Mouse (Mus musculus): ENCODE data around the gene Oma1. TPM values are rescaled to one million over a fixed set of nuclear protein-coding genes. Genes with fewer than 3 reads are reported as not detected.

Gene Oma1
- polyA plus RNA-seq, 1 experiment from 2014 or later = 24.2 TPM

- Histone ChIP-seq H3K4me3 (replicated peaks; ENCODE audit: low read depth, low read length) (no peak overlapping the region), H3K9ac (ENCODE audit: low read depth, low read length) (no peak overlapping the region), H3K36me3 (ENCODE audit: insufficient read depth, low read length) (no peaks in the 10 kb centered on the region), H3K4me2 (ENCODE audit: low read length) (no peak overlapping the region), H3K27ac (no peak overlapping the region), H3K4me1 (replicated peaks; ENCODE audit: insufficient read depth, low read length) (0 out of 2 replicates have a peak, but pooled peaks cover 3% of the 10 kb centered on the region), H3K9me3 (replicated peaks; ENCODE audit: low read length) (no peaks in the 10 kb centered on the region), H3K27me3 (ENCODE audit: insufficient read depth, low read length) (no peaks in the 10 kb centered on the region)
- TF ChIP-seq CTCF (IDR thresholded peaks at IDR 0.05; ENCODE audit: low read depth) = no peak
- WGBS = 30% methylated on average over 17 of the region's 17 CpGs
- ATAC-seq (replicated peaks; ENCODE audit: low FRiP score, low read depth) = no peak
- no peak for DNase-seq (ENCODE audit: low spot score)
These were observed 11.3 kb downstream of the Oma1 start for GRCm38 (mm10) chr4:103324688-103325451.

GRCm38 (mm10) chr4:103326994-103327393, 13.4 kb downstream of the Oma1 start:
- Histone ChIP-seq H3K36me3 (ENCODE audit: insufficient read depth, low read length) (peaks cover 10% of the 10 kb centered on the region), H3K9ac (ENCODE audit: low read depth, low read length) (no peak overlapping the region), H3K27ac (no peak overlapping the region), H3K9me3 (replicated peaks; ENCODE audit: low read length) (no peaks in the 10 kb centered on the region), H3K4me3 (replicated peaks; ENCODE audit: low read depth, low read length) (no peak overlapping the region), H3K4me2 (ENCODE audit: low read length) (no peak overlapping the region), H3K4me1 (replicated peaks; ENCODE audit: insufficient read depth, low read length) (no peaks in the 10 kb centered on the region), H3K27me3 (ENCODE audit: insufficient read depth, low read length) (no peaks in the 10 kb centered on the region)
- ATAC-seq (replicated peaks; ENCODE audit: low FRiP score, low read depth) (no peak), DNase-seq (ENCODE audit: low spot score) (no peak)
- TF ChIP-seq CTCF (IDR thresholded peaks at IDR 0.05; ENCODE audit: low read depth) = peak; percentile 47
- WGBS = 80% methylated on average over 3 of the region's 3 CpGs

GRCm38 (mm10) chr4:103329348-103329747, 15.7 kb downstream of the Oma1 start:
- no peak for TF ChIP-seq CTCF (IDR thresholded peaks at IDR 0.05; ENCODE audit: low read depth)
- no peak overlapping the region for H3K4me3 ChIP-seq (replicated peaks; ENCODE audit: low read depth, low read length)
- DNase-seq (ENCODE audit: low spot score) = peak; percentile 65
- H3K4me2 ChIP-seq (ENCODE audit: low read length) = no peak overlapping the region
- H3K27ac ChIP-seq = no peak overlapping the region
- no peak for ATAC-seq (replicated peaks; ENCODE audit: low FRiP score, low read depth)
- H3K27me3 ChIP-seq (ENCODE audit: insufficient read depth, low read length) = no peaks in the 10 kb centered on the region
- H3K36me3 ChIP-seq (ENCODE audit: insufficient read depth, low read length) = peaks cover 18% of the 10 kb centered on the region
- WGBS = 40% methylated on average over 6 of the region's 6 CpGs
- no peaks in the 10 kb centered on the region for H3K9me3 ChIP-seq (replicated peaks; ENCODE audit: low read length)
- no peaks in the 10 kb centered on the region for H3K4me1 ChIP-seq (replicated peaks; ENCODE audit: insufficient read depth, low read length)
- no peak overlapping the region for H3K9ac ChIP-seq (ENCODE audit: low read depth, low read length)

GRCm38 (mm10) chr4:103335134-103335533, 21.5 kb downstream of the Oma1 start:
- no peak overlapping the region for H3K9ac ChIP-seq (ENCODE audit: low read depth, low read length)
- TF ChIP-seq CTCF (IDR thresholded peaks at IDR 0.05; ENCODE audit: low read depth) = no peak
- DNase-seq (ENCODE audit: low spot score) = no peak
- H3K4me1 ChIP-seq (replicated peaks; ENCODE audit: insufficient read depth, low read length) = no peaks in the 10 kb centered on the region
- H3K36me3 ChIP-seq (ENCODE audit: insufficient read depth, low read length) = peaks cover 18% of the 10 kb centered on the region
- no peak for ATAC-seq (replicated peaks; ENCODE audit: low FRiP score, low read depth)
- H3K27me3 ChIP-seq (ENCODE audit: insufficient read depth, low read length) = no peaks in the 10 kb centered on the region
- 49% methylated on average over 5 of the region's 5 CpGs for WGBS
- no peaks in the 10 kb centered on the region for H3K9me3 ChIP-seq (replicated peaks; ENCODE audit: low read length)
- no peak overlapping the region for H3K4me2 ChIP-seq (ENCODE audit: low read length)
- no peak overlapping the region for H3K4me3 ChIP-seq (replicated peaks; ENCODE audit: low read depth, low read length)
- no peak overlapping the region for H3K27ac ChIP-seq

GRCm38 (mm10) chr4:103340726-103341125, 27.1 kb downstream of the Oma1 start:
- H3K4me1 ChIP-seq (replicated peaks; ENCODE audit: insufficient read depth, low read length) = no peaks in the 10 kb centered on the region

GRCm38 (mm10) chr4:103341620-103342019, 28.0 kb downstream of the Oma1 start:
- ATAC-seq (replicated peaks; ENCODE audit: low FRiP score, low read depth) = no peak
- H3K27me3 ChIP-seq (ENCODE audit: insufficient read depth, low read length) = no peaks in the 10 kb centered on the region
- no peak for TF ChIP-seq CTCF (IDR thresholded peaks at IDR 0.05; ENCODE audit: low read depth)
- DNase-seq (ENCODE audit: low spot score) = no peak
- no peak overlapping the region for H3K27ac ChIP-seq
- no peaks in the 10 kb centered on the region for H3K4me1 ChIP-seq (replicated peaks; ENCODE audit: insufficient read depth, low read length)
- H3K4me2 ChIP-seq (ENCODE audit: low read length) = no peak overlapping the region
- H3K9me3 ChIP-seq (replicated peaks; ENCODE audit: low read length) = no peaks in the 10 kb centered on the region
- 76% methylated on average over 4 of the region's 4 CpGs for WGBS
- H3K9ac ChIP-seq (ENCODE audit: low read depth, low read length) = no peak overlapping the region
- no peak overlapping the region for H3K4me3 ChIP-seq (replicated peaks; ENCODE audit: low read depth, low read length)
- no peaks in the 10 kb centered on the region for H3K36me3 ChIP-seq (ENCODE audit: insufficient read depth, low read length)

More at GRCm38 (mm10) chr4:103340726-103341125, 27.1 kb downstream of the Oma1 start:
- Histone ChIP-seq H3K36me3 (ENCODE audit: insufficient read depth, low read length) (no peaks in the 10 kb centered on the region), H3K4me2 (ENCODE audit: low read length) (no peak overlapping the region), H3K9ac (ENCODE audit: low read depth, low read length) (no peak overlapping the region), H3K27me3 (ENCODE audit: insufficient read depth, low read length) (no peaks in the 10 kb centered on the region), H3K9me3 (replicated peaks; ENCODE audit: low read length) (no peaks in the 10 kb centered on the region), H3K27ac (no peak overlapping the region), H3K4me3 (replicated peaks; ENCODE audit: low read depth, low read length) (no peak overlapping the region)
- DNase-seq (ENCODE audit: low spot score) (no peak), ATAC-seq (replicated peaks; ENCODE audit: low FRiP score, low read depth) (no peak)
- 38% methylated on average over 1 of the region's 1 CpGs for WGBS
- TF ChIP-seq CTCF (IDR thresholded peaks at IDR 0.05; ENCODE audit: low read depth) = no peak
